Mouse (Mus musculus) layer of hippocampus, adult 8-10 months (tissue): ENCODE measurements around the gene Cib2. TPM values are rescaled to one million over a fixed set of nuclear protein-coding genes. Genes with fewer than 3 reads are reported as not detected.

Experiments used
- DNase-seq, 2 experiments: peaks; one replicate each; pipeline ENCODE4 v3.0.0; 2022; ENCODE audit warnings: low spot score in 2 of 2
- total RNA-seq, 4 experiments: library from RNA; stranded (reverse); gene quantifications; 2 replicates each; pipeline ENCODE4 v1.2.4; 2022

The Cib2 gene
- total RNA-seq, 4 experiments from 2014 or later = 22.5 to 25.8 (median 24.4) TPM

DNA sequence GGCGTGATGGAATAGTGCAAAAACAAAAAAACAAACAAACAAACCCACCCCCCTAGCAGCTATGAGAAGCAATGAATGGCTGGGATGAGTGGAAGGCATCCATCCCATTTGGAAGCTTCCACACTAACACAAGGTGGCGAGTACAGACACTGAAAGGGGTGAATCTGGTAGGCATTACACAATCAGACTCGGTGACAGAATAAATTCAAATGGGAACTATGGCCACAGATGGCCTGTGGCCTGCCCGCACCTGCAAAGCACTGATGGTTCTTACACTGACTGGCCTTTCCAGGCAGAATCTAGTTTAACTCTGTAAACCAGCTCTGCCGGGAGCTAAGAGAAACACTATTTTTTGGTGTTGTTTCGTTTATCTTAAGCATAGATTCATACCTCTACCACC, 60.7 kb downstream of the Cib2 start:
- DNase-seq = no peak

Other genes with a start within 250 kb of the Cib2 start
- gene Dmxl2, start 58.6 kb downstream of the Cib2 start, total RNA-seq = 100 to 1,000 TPM; 184 to 220 (median 198) TPM
- gene Sh2d7, start 21.2 kb downstream of the Cib2 start, total RNA-seq = not detected
- gene Idh3a, start 26.1 kb upstream of the Cib2 start, total RNA-seq = 100 to 1,000 TPM; 161 to 184 (median 169) TPM
- 100 to 1,000 TPM; 101 to 114 (median 106) TPM for gene Acsbg1, start 101.7 kb upstream of the Cib2 start, total RNA-seq
- gene Dnaja4, start 138.7 kb upstream of the Cib2 start, total RNA-seq = 10 to 100 TPM; 39.8 to 61.1 (median 47.2) TPM
- gene Wdr61, start 174.3 kb upstream of the Cib2 start, total RNA-seq = 10 to 100 TPM; 56.4 to 59.6 (median 58.4) TPM
- 1 to 10 TPM in 2 of 4 experiments, not detected in 2; 1.0 to 1.3 TPM for gene Crabp1, start 204.5 kb upstream of the Cib2 start, total RNA-seq